Mouse (Mus musculus): Measurements from ENCODE around the gene Zc3hav1l.

Zc3hav1l gene

DNA sequence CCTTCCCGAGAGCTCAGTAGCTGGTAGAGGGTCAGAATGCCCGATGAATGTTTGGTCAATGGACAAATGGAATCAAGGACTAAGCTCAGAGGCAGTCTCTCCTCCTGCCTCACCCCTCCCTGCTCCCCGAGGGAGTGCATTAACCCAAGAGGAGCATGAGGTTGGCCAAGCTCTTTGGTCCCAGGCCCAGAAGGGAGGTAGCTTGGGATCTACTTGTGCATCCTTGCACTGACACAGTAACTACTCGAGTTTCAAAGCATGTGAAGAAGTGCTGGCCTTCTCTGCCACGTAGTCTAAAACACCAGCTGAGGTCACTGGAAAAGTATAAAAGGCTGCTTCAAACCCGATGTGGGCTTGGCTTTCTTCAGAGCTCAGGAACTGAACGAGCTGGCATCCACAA, 34.6 kb downstream of the Zc3hav1l start:
- no peak for DNase-seq (ENCODE audit: low read depth, low spot score)

- no peak for DNase-seq (ENCODE audit: low read depth, low spot score)
Observed at GRCm38 (mm10) chr6:38263393-38264159, 35.5 kb downstream of the Zc3hav1l start.

DNA sequence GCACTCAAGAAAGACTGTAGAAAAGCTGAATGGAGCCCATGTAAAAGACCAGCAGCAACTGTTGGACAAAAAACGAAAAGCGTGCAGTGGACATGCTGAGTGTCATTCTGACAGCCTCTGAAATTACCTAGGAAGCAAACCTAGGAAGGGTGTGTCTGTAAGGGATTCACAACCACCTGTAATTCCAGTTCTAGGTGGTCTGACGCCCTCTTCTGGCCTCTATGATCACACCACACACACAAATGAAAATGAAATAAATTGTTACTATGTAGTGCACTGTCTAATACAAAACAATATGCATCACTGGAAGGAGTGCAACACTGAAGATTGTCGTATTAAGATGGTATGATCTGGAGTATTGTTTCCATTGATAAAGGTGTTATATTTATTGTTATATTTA, 37.2 kb downstream of the Zc3hav1l start:
- DNase-seq (ENCODE audit: low read depth, low spot score), result no peak

GRCm38 (mm10) chr6:38257506-38257905, 41.6 kb downstream of the Zc3hav1l start:
- no peak for DNase-seq (ENCODE audit: low read depth, low spot score)

- no peak for DNase-seq (ENCODE audit: low read depth, low spot score)
Observed at GRCm38 (mm10) chr6:38256793-38257192, 42.3 kb downstream of the Zc3hav1l start.

DNA sequence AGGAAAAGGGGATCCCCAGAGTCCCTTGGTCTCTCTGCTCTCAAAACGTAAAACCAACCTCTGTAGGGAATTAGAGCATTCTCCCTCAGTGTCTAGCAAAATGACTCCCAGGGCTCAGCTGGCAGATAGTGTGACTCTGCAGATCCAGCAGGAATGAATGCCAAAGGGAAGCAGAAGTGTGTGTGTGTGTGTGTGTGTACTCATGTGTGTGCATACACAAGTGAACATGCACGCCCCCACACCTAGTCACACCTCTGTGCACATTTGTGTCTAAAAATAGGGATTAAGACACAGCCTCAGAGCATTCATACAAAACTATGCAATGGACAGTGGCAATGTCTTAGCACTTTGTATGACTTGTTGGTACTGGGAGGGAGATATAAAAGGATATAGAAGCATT, 43.3 kb downstream of the Zc3hav1l start:
- DNase-seq (ENCODE audit: low read depth, low spot score), result no peak

DNA sequence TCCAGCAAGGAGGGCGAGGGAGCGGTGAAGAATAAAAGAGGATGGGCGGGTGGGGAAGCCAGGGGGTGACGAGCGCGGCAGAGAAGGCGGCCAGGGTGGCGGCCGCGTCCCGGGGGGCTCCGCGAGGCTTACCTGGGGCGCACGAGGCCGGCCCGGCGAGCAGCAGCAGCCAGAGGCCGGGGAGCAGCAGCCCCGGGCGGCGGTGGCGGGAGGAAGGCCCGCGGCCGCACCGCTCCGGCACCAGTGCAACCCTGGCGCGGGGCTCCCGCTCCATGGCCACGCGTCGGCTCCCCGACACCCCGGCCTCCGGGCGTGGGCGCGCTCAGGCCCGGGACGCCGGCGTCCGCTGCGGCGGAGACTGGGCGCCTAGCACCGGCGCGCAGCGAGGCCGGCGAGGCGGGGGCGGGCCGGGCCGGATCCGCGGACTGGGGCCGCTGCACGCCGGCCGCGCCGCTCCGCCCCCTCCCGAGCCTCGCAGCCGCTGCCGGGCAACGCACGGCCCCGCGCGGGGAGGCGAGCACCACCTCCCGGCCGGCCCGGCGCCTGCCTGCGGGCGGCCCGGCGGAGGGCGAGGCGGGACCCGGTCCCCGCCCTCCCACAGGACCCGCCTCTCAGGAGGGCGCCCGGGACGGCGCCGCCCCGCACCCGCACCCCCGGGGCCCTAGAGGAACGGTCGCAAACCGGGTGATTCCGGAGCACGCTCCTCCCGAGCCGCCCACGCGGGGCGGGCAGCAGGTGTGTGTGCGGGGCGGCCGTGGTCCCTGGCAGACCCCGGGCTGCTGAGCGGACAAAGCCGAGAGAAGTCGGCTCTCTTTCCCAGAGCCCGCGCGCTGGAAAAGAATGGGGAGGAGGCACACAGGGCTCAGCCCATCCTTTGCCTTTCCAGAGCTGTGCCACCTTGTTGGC, 45.1 kb downstream of the Zc3hav1l start, which contains the start of gene D630045J12Rik:
D630045J12Rik (minus strand) TSS at position 274 of the 906 bp plus-strand sequence.
- peak; percentile 68 for DNase-seq (ENCODE audit: low read depth, low spot score)

- peak; percentile 53 for DNase-seq (ENCODE audit: low read depth, low spot score)
Observed at GRCm38 (mm10) chr6:38252766-38253735, 46.0 kb downstream of the Zc3hav1l start.

DNA sequence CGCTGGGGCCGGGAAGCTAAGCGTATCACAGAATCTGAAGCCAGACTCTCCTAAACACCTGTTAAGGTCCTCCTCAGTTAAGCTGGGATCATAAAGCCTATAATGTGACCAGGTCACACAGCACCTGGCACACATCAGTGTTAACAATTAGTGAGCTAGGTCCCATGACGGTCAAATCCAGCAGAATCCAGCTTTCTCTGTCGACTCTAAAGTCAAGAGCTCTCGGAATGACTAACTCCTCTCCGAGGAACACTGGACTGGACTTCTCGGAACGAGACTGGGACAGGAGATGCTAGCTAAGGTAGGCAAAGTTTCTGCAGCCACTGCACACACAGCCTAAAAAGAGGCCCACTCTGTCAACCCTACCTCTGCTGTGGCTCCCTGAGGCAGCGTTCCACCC, 46.9 kb downstream of the Zc3hav1l start:
- DNase-seq (ENCODE audit: low read depth, low spot score), result no peak

DNA sequence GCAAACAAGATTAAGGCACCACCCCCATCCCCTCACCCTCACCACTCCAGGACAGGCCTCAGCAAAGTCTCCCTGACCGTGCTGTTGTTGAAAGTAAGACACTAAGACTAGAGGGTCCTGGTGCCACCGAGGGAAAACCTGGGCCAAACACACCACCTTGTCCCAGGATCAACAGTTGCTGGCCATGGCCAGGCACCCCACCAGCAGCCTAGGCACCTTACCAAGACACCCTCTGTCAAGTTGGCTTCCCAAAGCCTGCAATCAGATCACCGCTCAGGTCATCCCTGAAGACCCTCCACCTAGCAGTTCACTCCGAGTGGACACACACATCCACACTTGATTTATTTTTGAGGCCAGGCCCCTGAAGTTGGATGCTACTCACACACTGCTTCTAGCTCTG, 47.6 kb downstream of the Zc3hav1l start:
- no peak for DNase-seq (ENCODE audit: low read depth, low spot score)

DNA sequence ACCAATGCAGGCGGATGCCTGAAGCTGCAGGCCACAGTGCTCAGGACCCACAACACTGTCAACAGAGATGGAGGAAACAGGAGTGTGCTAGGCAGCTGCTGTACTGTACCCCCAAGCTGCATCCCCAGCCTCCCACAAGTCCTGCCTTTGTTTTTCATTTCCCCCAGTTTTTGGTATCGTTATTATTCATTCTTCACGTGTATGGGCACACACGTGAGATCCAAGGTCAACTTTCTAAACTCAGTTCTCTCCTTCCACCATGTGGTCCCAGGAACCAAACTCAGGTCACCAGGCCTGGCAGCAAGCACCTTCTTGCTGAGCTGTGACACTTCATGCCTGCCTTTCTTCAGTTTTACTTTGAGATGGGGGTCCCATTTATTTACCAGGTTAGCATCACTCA, 51.7 kb downstream of the Zc3hav1l start:
- peak; percentile 58 for DNase-seq (ENCODE audit: low read depth, low spot score)

- DNase-seq (ENCODE audit: low read depth, low spot score), result no peak
Observed at GRCm38 (mm10) chr6:38244806-38245205, 54.3 kb downstream of the Zc3hav1l start.

GRCm38 (mm10) chr6:38244167-38244566, 54.9 kb downstream of the Zc3hav1l start:
- DNase-seq (ENCODE audit: low read depth, low spot score), result no peak

- DNase-seq (ENCODE audit: low read depth, low spot score), result no peak
Observed at GRCm38 (mm10) chr6:38242833-38243232, 56.2 kb downstream of the Zc3hav1l start.

DNA sequence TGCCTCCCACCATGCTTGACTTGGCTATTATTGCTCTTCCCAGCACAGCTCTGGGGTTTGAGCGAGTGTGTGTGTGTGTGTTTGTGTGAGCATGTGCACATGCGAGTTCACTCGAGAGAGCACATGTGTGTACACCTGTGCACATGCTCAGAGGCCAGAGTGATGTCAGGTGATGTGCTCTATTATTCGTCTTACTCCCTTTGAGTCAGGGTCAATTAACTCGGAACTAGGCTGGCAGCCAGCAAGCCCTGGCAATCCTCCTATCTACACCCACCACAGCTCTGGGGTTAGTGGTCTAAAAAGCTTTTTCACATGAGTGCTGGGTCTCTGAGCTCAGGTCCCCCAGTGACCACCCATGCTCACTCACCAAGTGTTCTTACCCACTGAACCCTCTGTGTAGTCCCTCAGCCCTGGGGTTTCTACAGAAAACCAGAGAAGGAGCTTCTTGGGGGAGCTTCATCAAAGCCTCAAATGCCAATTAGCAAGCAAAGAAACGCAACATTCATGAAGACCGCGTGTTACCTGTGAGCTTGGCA, 56.7 kb downstream of the Zc3hav1l start:
- no peak for DNase-seq (ENCODE audit: low read depth, low spot score)

DNA sequence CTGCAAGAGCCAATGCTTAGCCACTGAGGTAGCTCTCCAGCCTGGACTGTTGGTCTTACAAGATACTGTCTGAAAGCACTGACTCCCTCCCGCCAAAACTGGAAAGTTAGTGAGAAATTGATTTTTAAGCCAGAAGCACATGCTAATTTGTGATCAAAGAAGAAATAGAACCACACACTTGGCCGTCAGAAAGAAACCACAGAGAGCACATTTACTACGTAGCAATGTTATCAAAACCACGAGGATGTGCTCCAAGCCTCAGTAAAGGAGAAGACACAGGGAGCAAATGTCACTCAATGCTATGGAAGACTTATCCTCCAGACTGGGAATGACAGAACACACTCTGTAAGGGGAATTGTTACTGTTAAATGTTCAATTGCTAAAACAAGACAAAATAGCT, 57.6 kb downstream of the Zc3hav1l start:
- DNase-seq (ENCODE audit: low read depth, low spot score), result no peak

- DNase-seq (ENCODE audit: low read depth, low spot score), result no peak
Observed at GRCm38 (mm10) chr6:38240618-38241017, 58.4 kb downstream of the Zc3hav1l start.

DNA sequence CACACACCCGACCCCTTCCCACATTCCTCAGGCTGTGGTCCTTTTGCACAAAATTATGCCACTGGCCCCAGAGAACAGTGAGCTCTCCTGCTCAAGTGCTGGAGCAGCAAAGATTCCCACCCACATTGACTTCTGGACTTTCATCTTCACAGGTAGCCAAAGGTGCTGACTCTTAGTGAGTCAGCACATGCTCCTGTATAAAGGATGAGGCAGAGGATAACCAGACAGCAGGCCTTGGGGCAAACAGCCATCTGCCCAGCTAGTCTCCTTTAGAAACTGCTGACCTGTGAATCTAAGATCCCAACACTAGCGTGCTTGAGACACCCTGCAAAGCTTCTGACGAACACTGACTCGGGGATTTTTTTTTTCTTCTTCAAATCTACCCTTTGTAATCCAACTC, 60.7 kb downstream of the Zc3hav1l start:
- DNase-seq (ENCODE audit: low read depth, low spot score), result no peak
